Comparison of ENCODE assay signal across 9 mouse cellular contexts in genomic region chr2:29672746-29673536, GRCm38 (mm10). TPM values are rescaled to one million over a fixed set of nuclear protein-coding genes. Genes with fewer than 3 reads are reported as not detected.
DNase-seq lines count a peak whose midpoint lies in the region; ATAC-seq and TF ChIP-seq lines count a peak whose summit lies in the region.
"Had no signal": no experiment of that assay in that cellular context is flagged by ENCODE, and none has a peak within 500 bp of the region (broad histone marks: within the 10 kb centered on the region; RNA-seq: fewer than 3 reads in every experiment).

No protein-coding gene starts in this region.

- 46% methylated on average over 7 of the region's 7 CpGs for WGBS in heart, adult 2 months
- WGBS in hindbrain, postnatal 0 days: 84% methylated on average over 7 of the region's 7 CpGs

- intact Hi-C loops in heart, adult 2 months (cut with DNase I): no loop called here

- no peak overlapping the region for H3K4me3 ChIP-seq in heart, adult 2 months
- no peak overlapping the region for H3K4me3 ChIP-seq in bone marrow macrophage, adult 2 months (ENCODE audit: insufficient read depth, low read length)
- no peak overlapping the region for H3K4me3 ChIP-seq in myocyte
- no peak overlapping the region for H3K4me3 ChIP-seq in hindbrain, postnatal 0 days (ENCODE audit: low read length)

- DNase-seq in heart, adult 2 months: peak in 1 of 2 experiments; percentile 56
- DNase-seq in heart, postnatal 4 days: no peak
- peak; percentile 80 for DNase-seq in A20 (ENCODE audit: low read depth, low spot score)
- DNase-seq in kidney, postnatal 25 days: no peak
- DNase-seq in hindbrain, postnatal 0 days (ENCODE audit: low spot score): no peak

- no peak for TF ChIP-seq CTCF in heart, adult 2 months (IDR thresholded peaks at IDR 0.05)
- TF ChIP-seq CTCF in bone marrow macrophage, adult 2 months (IDR thresholded peaks at IDR 0.05; ENCODE audit: low read depth, low read length): no peak
- no peak for TF ChIP-seq CTCF in hindbrain, postnatal 0 days (IDR thresholded peaks at IDR 0.05; ENCODE audit: low read depth)

- peaks cover 4% of the 10 kb centered on the region for H3K79me2 ChIP-seq in heart, adult 2 months (replicated peaks; ENCODE audit: control insufficient read depth, insufficient read depth, low read length)
- H3K79me2 ChIP-seq in myocyte (ENCODE audit: control insufficient read depth, insufficient read depth): peaks cover 52% of the 10 kb centered on the region

- H3K9me3 ChIP-seq in hindbrain, postnatal 0 days (ENCODE audit: low read length): no peaks in the 10 kb centered on the region

- peak overlapping the region; percentile 36 for H3K27ac ChIP-seq in heart, adult 2 months
- H3K27ac ChIP-seq in bone marrow macrophage, adult 2 months (ENCODE audit: insufficient read depth, low read depth, low read length): peak overlapping the region; percentile 80
- H3K27ac ChIP-seq in hindbrain, postnatal 0 days: no peak overlapping the region
- H3K27ac ChIP-seq: stomach, postnatal 0 days had no signal

- no peak overlapping the region; the same call in 1 of the 2 replicates for H3K9ac ChIP-seq in heart, adult 2 months (ENCODE audit: low read depth, low read length)
- no peak overlapping the region for H3K9ac ChIP-seq in hindbrain, postnatal 0 days (replicated peaks; ENCODE audit: low read length)

- peaks cover 42% of the 10 kb centered on the region for H3K36me3 ChIP-seq in heart, adult 2 months (ENCODE audit: control insufficient read depth, insufficient read depth, low read length)
- no peaks in the 10 kb centered on the region for H3K36me3 ChIP-seq in myocyte (ENCODE audit: control insufficient read depth, insufficient read depth)
- H3K36me3 ChIP-seq in hindbrain, postnatal 0 days (ENCODE audit: insufficient read depth, low read length): no peaks in the 10 kb centered on the region

- H3K4me2 ChIP-seq in myocyte (ENCODE audit: low read depth): peak overlapping the region; percentile 10
- no peak overlapping the region for H3K4me2 ChIP-seq in hindbrain, postnatal 0 days (ENCODE audit: low read depth, low read length)

- H3K4me1 ChIP-seq in heart, adult 2 months (ENCODE audit: control insufficient read depth, insufficient read depth, low read length): peaks cover 46% of the 10 kb centered on the region
- H3K4me1 ChIP-seq in bone marrow macrophage, adult 2 months (ENCODE audit: control insufficient read depth, insufficient read depth, low read length): peaks cover 70% of the 10 kb centered on the region
- peaks cover 29% of the 10 kb centered on the region for H3K4me1 ChIP-seq in hindbrain, postnatal 0 days (ENCODE audit: insufficient read depth, low read length)

- no peak overlapping the region for H3ac ChIP-seq in myocyte (ENCODE audit: control insufficient read depth, insufficient read length)

- no peak for ATAC-seq in erythroid progenitor cell, adult 5-6 weeks (replicated peaks; ENCODE audit: low FRiP score, poor library complexity, severe bottlenecking)
- ATAC-seq in hindbrain, postnatal 0 days: no peak

- H3K27me3 ChIP-seq in heart, adult 2 months (ENCODE audit: control insufficient read depth, insufficient read depth, low read length): no peaks in the 10 kb centered on the region
- no peaks in the 10 kb centered on the region for H3K27me3 ChIP-seq in myocyte (ENCODE audit: control insufficient read depth, insufficient read depth, insufficient read length)
- no peaks in the 10 kb centered on the region for H3K27me3 ChIP-seq in hindbrain, postnatal 0 days (ENCODE audit: insufficient read depth, low read length)

- no peak for TF ChIP-seq POLR2A in heart, adult 2 months (IDR thresholded peaks at IDR 0.05; ENCODE audit: insufficient read depth, low read depth, low read length)
- no peak for TF ChIP-seq POLR2A in bone marrow macrophage, adult 2 months (IDR thresholded peaks at IDR 0.05; ENCODE audit: borderline replicate concordance, low read depth, low read length)
- TF ChIP-seq POLR2A in myocyte (IDR thresholded peaks at IDR 0.05; ENCODE audit: insufficient read length, low read depth): no peak

- TF ChIP-seq EP300 in heart, adult 2 months (IDR thresholded peaks at IDR 0.05; ENCODE audit: insufficient read depth, low read depth, low read length): no peak

TF ChIP-seq in myocyte, 11 proteins besides CTCF, POLR2A, EP300 and RAD21:
- no peak for TF ChIP-seq USF1 (IDR thresholded peaks at IDR 0.05; ENCODE audit: low read depth)

RNA-seq across cellular contexts. Expression of gene Rapgef1, which starts 53.4 kb away (rescaled TPM):
- 100 to 1,000 TPM in 1 of 2 experiments, 10 to 100 TPM in 1; 96.7 to 116 TPM for total RNA-seq in heart, adult 2 months (2021)
- 65.0 and 86.1 TPM in 2 replicates for polyA plus RNA-seq in heart, adult 2 months (2012; rRNA removed)
- total RNA-seq in heart, postnatal 4 days (2021): 10 to 100 TPM; 96.3 to 98.4 TPM
- polyA plus RNA-seq in bone marrow macrophage, adult 2 months (2012; ENCODE audit: insufficient read depth, insufficient read length, missing spikeins): 20.5 and 23.6 TPM in 2 replicates
- 74.5 TPM for polyA plus RNA-seq in myocyte (2012; fragmentation: generic; extraction: Trizol)
- total RNA-seq in erythroid progenitor cell, adult 5-6 weeks (2015; ENCODE audit: low replicate concordance): 8.4 and 9.7 TPM in 2 replicates
- 19.0 and 22.6 TPM in 2 replicates for total RNA-seq in erythroid progenitor cell, adult 5-6 weeks (2017; ENCODE audit: low replicate concordance)
- 91.3 and 94.0 TPM in 2 replicates for total RNA-seq in hindbrain, postnatal 0 days (2014; rRNA removed)
- 13.7 and 14.4 TPM in 2 replicates for polyA plus RNA-seq in hindbrain, postnatal 0 days (2015; fragmentation: Nextera tagmentation; extraction: Ambion mirVana)
